In the genomic region with DNA sequence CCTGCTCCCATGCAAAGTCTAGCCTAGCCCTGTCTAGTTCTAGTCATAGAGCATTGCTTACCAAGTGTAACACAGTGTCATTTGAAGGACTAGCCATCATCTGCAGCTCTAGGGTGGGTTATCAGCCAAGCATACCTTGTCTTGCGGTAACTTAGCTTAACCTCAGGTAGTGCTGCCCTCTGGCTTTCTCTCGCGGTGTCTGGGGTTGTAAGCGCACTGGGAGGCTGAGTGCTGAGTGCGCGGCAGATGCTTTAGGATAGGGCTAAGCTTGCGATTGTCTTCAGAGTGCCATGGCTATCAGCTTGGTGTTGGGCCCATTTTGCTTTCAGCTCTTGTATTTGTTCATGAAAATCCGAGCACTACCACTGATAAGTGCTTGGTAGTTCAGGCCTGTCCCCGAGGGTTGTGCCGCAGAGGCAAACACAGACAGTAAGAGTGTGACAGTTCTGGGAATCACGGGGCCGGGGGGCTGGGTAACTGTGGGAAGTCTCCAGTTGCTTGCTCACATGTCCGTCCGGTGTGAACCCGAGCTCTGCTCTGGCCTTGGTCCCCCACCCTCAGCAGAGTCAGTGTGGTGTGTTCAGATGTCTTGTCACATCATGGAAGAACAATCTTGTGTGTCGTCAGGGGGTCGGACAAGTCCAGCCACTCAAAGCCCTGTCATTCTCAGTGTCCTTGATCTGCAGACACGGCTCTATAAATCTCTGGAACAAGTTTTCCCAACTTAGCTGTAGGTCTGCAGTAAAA, we compare ENCODE assay signal across 17 mouse cellular contexts. TPM values are rescaled to one million over a fixed set of nuclear protein-coding genes. Genes with fewer than 3 reads are reported as not detected.
DNase-seq lines count a peak whose midpoint lies in the region; ATAC-seq and TF ChIP-seq lines count a peak whose summit lies in the region.
"Had no signal": no experiment of that assay in that cellular context is flagged by ENCODE, and none has a peak within 500 bp of the region (broad histone marks: within the 10 kb centered on the region; RNA-seq: fewer than 3 reads in every experiment).

No protein-coding gene starts in this region.

- H3K4me3 ChIP-seq in heart, embryonic 12.5 days: no peak overlapping the region
- no peak overlapping the region for H3K4me3 ChIP-seq in liver, embryonic 14.5 days (ENCODE audit: insufficient read depth in 1 of 2, low read depth in 2 of 2, low read length in 2 of 2)
- no peak overlapping the region for H3K4me3 ChIP-seq in ES-Bruce4 (ENCODE audit: low read depth, low read length)
- H3K4me3 ChIP-seq in hindbrain, embryonic 12.5 days: no peak overlapping the region
- H3K4me3 ChIP-seq: embryonic facial prominence, embryonic 13.5 days; forebrain, embryonic 10.5 days; liver, embryonic 15.5 days; midbrain, embryonic 12.5 days; myocyte had no signal

- no peak for TF ChIP-seq POLR2A in ES-Bruce4 (IDR thresholded peaks at IDR 0.05; ENCODE audit: insufficient read depth, low read length)

- no peaks in the 10 kb centered on the region for H3K9me3 ChIP-seq in heart, embryonic 12.5 days (replicated peaks)
- no peaks in the 10 kb centered on the region for H3K9me3 ChIP-seq in liver, embryonic 14.5 days (ENCODE audit: control insufficient read depth, low read length)
- no peaks in the 10 kb centered on the region for H3K9me3 ChIP-seq in ES-Bruce4 (replicated peaks; ENCODE audit: control insufficient read depth, insufficient read depth, low read length, poor library complexity, severe bottlenecking)
- no peaks in the 10 kb centered on the region for H3K9me3 ChIP-seq in hindbrain, embryonic 12.5 days (replicated peaks)
- H3K9me3 ChIP-seq: embryonic facial prominence, embryonic 13.5 days; forebrain, embryonic 10.5 days; liver, embryonic 15.5 days; midbrain, embryonic 12.5 days had no signal

- no peak for ATAC-seq in heart, embryonic 12.5 days (ENCODE audit: insufficient number of reproducible peaks, low FRiP score)
- no peak for ATAC-seq in liver, embryonic 14.5 days (ENCODE audit: insufficient read depth)
- no peak for ATAC-seq in hindbrain, embryonic 12.5 days (ENCODE audit: low FRiP score)
- ATAC-seq: CD4-positive, CD25-positive, alpha-beta regulatory T cell, adult 4 months; hindbrain, embryonic 16.5 days had no signal

- H3K27ac ChIP-seq in heart, embryonic 12.5 days (ENCODE audit: poor library complexity, severe bottlenecking): 0 out of 2 replicates have a peak overlapping the region, but pooled peaks have one; percentile 32
- no peak overlapping the region for H3K27ac ChIP-seq in liver, embryonic 14.5 days
- no peak overlapping the region for H3K27ac ChIP-seq in ES-Bruce4 (ENCODE audit: insufficient read depth, low read length)
- no peak overlapping the region for H3K27ac ChIP-seq in hindbrain, embryonic 12.5 days
- H3K27ac ChIP-seq: embryonic facial prominence, embryonic 13.5 days; forebrain, embryonic 10.5 days; liver, embryonic 15.5 days; midbrain, embryonic 12.5 days had no signal

- no peak overlapping the region for H3K9ac ChIP-seq in heart, embryonic 12.5 days
- H3K9ac ChIP-seq in liver, embryonic 14.5 days (replicated peaks): no peak overlapping the region
- H3K9ac ChIP-seq in ES-Bruce4 (ENCODE audit: low read depth, poor library complexity, severe bottlenecking): no peak overlapping the region
- no peak overlapping the region for H3K9ac ChIP-seq in hindbrain, embryonic 12.5 days
- H3K9ac ChIP-seq: embryonic facial prominence, embryonic 13.5 days; liver, embryonic 15.5 days; midbrain, embryonic 12.5 days had no signal

- WGBS in heart, embryonic 12.5 days: 59% methylated on average over 18 of the region's 18 CpGs
- 75% methylated on average over 18 of the region's 18 CpGs for WGBS in liver, embryonic 14.5 days (ENCODE audit: insufficient replicate concordance)
- WGBS in hindbrain, embryonic 12.5 days: 89% methylated on average over 18 of the region's 18 CpGs

- TF ChIP-seq CTCF in liver, embryonic 14.5 days (IDR thresholded peaks at IDR 0.05; ENCODE audit: low read depth): peak; percentile 18; the same call in 1 of the 2 replicates
- TF ChIP-seq CTCF in ES-Bruce4 (IDR thresholded peaks at IDR 0.05; ENCODE audit: low read depth, low read length): peak; percentile 60

- H3K4me1 ChIP-seq in heart, embryonic 12.5 days (replicated peaks): peaks cover 16% of the 10 kb centered on the region
- peaks cover 0 to 9% of the 10 kb centered on the region in 2 experiments; a peak in 3 of 4 replicates for H3K4me1 ChIP-seq in liver, embryonic 14.5 days (replicated peaks; ENCODE audit: control insufficient read depth in 2 of 2, insufficient read depth in 2 of 2, low read length in 1 of 2)
- H3K4me1 ChIP-seq in ES-Bruce4 (ENCODE audit: control insufficient read depth, insufficient read depth, low read length): no peaks in the 10 kb centered on the region
- H3K4me1 ChIP-seq in hindbrain, embryonic 12.5 days: no peaks in the 10 kb centered on the region
- H3K4me1 ChIP-seq: embryonic facial prominence, embryonic 13.5 days; forebrain, embryonic 10.5 days; midbrain, embryonic 12.5 days had no signal

- no peaks in the 10 kb centered on the region for H3K36me3 ChIP-seq in heart, embryonic 12.5 days
- no peaks in the 10 kb centered on the region for H3K36me3 ChIP-seq in liver, embryonic 14.5 days (replicated peaks; ENCODE audit: control insufficient read depth, insufficient read depth, low read depth)
- H3K36me3 ChIP-seq in ES-Bruce4 (ENCODE audit: control insufficient read depth, insufficient read depth, low read length, poor library complexity, severe bottlenecking): no peaks in the 10 kb centered on the region
- no peaks in the 10 kb centered on the region for H3K36me3 ChIP-seq in hindbrain, embryonic 12.5 days
- H3K36me3 ChIP-seq: embryonic facial prominence, embryonic 13.5 days; forebrain, embryonic 10.5 days; liver, embryonic 15.5 days; midbrain, embryonic 12.5 days had no signal

- DNase-seq in heart, adult 8-10 months (ENCODE audit: low spot score): no peak
- no peak for DNase-seq in liver, embryonic 14.5 days (ENCODE audit: low read depth in 3 of 3, low spot score in 3 of 3)
- no peak for DNase-seq in liver
- peak; percentile 69 for DNase-seq in ZHBTc4 (ENCODE audit: low read depth, low spot score)
- DNase-seq: cerebellum, adult 11 months; left cerebral cortex, postnatal 4 days; thymus, adult 2 months had no signal

- TF ChIP-seq EP300 in liver, embryonic 14.5 days (IDR thresholded peaks at IDR 0.05; ENCODE audit: low read depth): no peak
- no peak for TF ChIP-seq EP300 in ES-Bruce4 (IDR thresholded peaks at IDR 0.05; ENCODE audit: insufficient read depth, low read depth, low read length)

- H3K27me3 ChIP-seq in heart, embryonic 12.5 days (replicated peaks): no peaks in the 10 kb centered on the region
- no peaks in the 10 kb centered on the region for H3K27me3 ChIP-seq in liver, embryonic 14.5 days (ENCODE audit: control insufficient read depth, insufficient read depth, low read length)
- H3K27me3 ChIP-seq in ES-Bruce4 (ENCODE audit: control insufficient read depth, insufficient read depth, low read length, poor library complexity, severe bottlenecking): no peaks in the 10 kb centered on the region
- H3K27me3 ChIP-seq in hindbrain, embryonic 12.5 days: no peaks in the 10 kb centered on the region
- H3K27me3 ChIP-seq: embryonic facial prominence, embryonic 13.5 days; liver, embryonic 15.5 days; midbrain, embryonic 12.5 days had no signal

- peak overlapping the region; percentile 44 for H3K4me2 ChIP-seq in heart, embryonic 12.5 days
- H3K4me2 ChIP-seq in liver, embryonic 14.5 days (ENCODE audit: low read depth): no peak overlapping the region
- H3K4me2 ChIP-seq in hindbrain, embryonic 12.5 days (replicated peaks): no peak overlapping the region
- H3K4me2 ChIP-seq: embryonic facial prominence, embryonic 13.5 days; liver, embryonic 15.5 days; midbrain, embryonic 12.5 days had no signal

RNA-seq across cellular contexts. Expression of gene Slc44a1, which starts 22.5 kb away (rescaled TPM):
- polyA plus RNA-seq in heart, embryonic 12.5 days (2016; fragmentation: Nextera tagmentation; extraction: Ambion mirVana): 28.7 and 30.2 TPM in 2 replicates
- 10 to 100 TPM; 26.4 to 31.2 (median 28.9) TPM for total RNA-seq in heart, adult 8-10 months (2022)
- 6.2 and 7.7 TPM in 2 replicates for polyA plus RNA-seq in liver, embryonic 14.5 days (2012; rRNA removed)
- 12.6 and 13.1 TPM in 2 replicates for polyA plus RNA-seq in liver, embryonic 14.5 days (2014; fragmentation: Nextera tagmentation; extraction: Ambion mirVana)
- 82.8 and 89.9 TPM in 2 replicates for polyA plus RNA-seq in ES-Bruce4 (2011; ENCODE audit: insufficient read depth, insufficient read length, low read depth, missing spikeins)
- polyA plus RNA-seq in hindbrain, embryonic 12.5 days (2016; fragmentation: Nextera tagmentation; extraction: Ambion mirVana): 21.4 and 22.0 TPM in 2 replicates
